Mouse (Mus musculus): Measurements from ENCODE around the gene Tmem178b. TPM values are rescaled to one million over a fixed set of nuclear protein-coding genes. Genes with fewer than 3 reads are reported as not detected.

Tmem178b gene
- polyA plus RNA-seq, 1 experiment = not detected

DNA sequence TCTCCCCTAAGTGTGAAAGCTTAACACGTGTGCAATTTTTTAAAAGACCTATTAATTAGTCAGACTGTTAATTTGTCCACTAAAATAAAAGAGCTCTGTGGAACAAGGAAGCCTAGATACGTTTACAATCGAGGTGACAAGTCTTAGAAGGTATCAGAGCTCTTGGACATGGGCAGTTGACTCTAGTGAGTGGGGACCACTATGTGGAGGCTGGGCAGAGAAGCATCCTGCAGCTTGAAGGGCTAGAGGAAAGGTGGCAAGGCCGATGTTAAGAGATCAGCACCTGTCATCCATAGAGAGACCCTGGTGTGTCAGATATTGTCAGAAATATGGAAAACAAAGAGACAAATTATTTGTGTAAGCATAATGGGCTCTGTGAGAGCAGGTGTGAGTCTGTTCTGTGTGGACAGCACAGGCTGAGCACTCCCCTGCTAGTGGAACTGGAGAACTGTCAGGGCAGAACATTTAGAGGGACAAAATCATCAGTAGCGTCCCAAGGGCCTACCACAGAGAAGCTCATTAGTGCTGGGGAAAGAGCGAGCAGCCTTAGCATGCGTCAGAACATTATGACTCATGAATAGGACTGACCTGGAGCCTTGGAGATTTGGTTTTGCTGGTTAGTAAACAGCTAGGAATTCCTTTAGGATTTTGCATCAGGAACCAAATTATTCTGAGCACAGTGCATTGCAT lies 264.9 kb downstream of the Tmem178b start:
- Histone ChIP-seq H3K4me3 (replicated peaks; ENCODE audit: control insufficient read depth, low read depth, low read length) (no peak overlapping the region), H3K4me1 (ENCODE audit: control insufficient read depth, insufficient read depth, low read length) (no peaks in the 10 kb centered on the region), H3K27ac (ENCODE audit: control insufficient read depth, insufficient read depth, low read depth, low read length, poor library complexity) (no peak overlapping the region)
- WGBS = 74% methylated on average over 7 of the region's 7 CpGs
- TF ChIP-seq POLR2A (IDR thresholded peaks at IDR 0.05; ENCODE audit: borderline replicate concordance, control insufficient read depth, low read depth, low read length) (no peak), CTCF (IDR thresholded peaks at IDR 0.05; ENCODE audit: control insufficient read depth, insufficient read depth, low read length) (no peak)

DNA sequence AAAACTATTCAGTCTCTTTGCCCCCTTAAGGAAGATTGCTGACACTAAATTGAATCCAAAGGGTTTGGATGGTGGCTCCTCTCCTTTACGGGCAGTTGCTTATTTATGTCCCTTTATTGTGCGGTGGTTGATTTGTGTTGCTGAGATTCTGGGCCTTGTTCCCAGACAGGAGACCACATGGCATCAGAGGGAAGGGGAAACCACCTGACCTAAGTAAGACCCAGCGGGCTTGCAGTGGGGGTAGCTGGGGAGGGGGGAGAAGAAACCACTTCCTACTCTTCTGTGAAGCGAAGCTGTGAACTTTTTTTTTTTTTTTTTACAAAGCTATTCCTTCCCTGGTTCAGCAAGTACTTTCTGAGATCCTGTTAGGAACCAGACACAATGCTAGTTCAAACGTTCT lies 269.5 kb downstream of the Tmem178b start:
- no peaks in the 10 kb centered on the region for H3K4me1 ChIP-seq (ENCODE audit: control insufficient read depth, insufficient read depth, low read length)
- WGBS = under 1% methylated on average over 5 of the region's 5 CpGs
- no peak overlapping the region for H3K27ac ChIP-seq (ENCODE audit: control insufficient read depth, insufficient read depth, low read depth, low read length, poor library complexity)
- no peak for TF ChIP-seq POLR2A (IDR thresholded peaks at IDR 0.05; ENCODE audit: borderline replicate concordance, control insufficient read depth, low read depth, low read length)
- TF ChIP-seq CTCF (IDR thresholded peaks at IDR 0.05; ENCODE audit: control insufficient read depth, insufficient read depth, low read length) = no peak
- H3K4me3 ChIP-seq (replicated peaks; ENCODE audit: control insufficient read depth, low read depth, low read length) = no peak overlapping the region

- Histone ChIP-seq H3K27ac (ENCODE audit: control insufficient read depth, insufficient read depth, low read depth, low read length, poor library complexity) (no peak overlapping the region), H3K4me3 (replicated peaks; ENCODE audit: control insufficient read depth, low read depth, low read length) (no peak overlapping the region), H3K4me1 (ENCODE audit: control insufficient read depth, insufficient read depth, low read length) (no peaks in the 10 kb centered on the region)
- WGBS = 78% methylated on average over 9 of the region's 9 CpGs
- no peak for TF ChIP-seq POLR2A (IDR thresholded peaks at IDR 0.05; ENCODE audit: borderline replicate concordance, control insufficient read depth, low read depth, low read length)
Measured at GRCm38 (mm10) chr6:40144371-40144770, 271.3 kb downstream of the Tmem178b start.

- Histone ChIP-seq H3K27ac (ENCODE audit: control insufficient read depth, insufficient read depth, low read depth, low read length, poor library complexity) (no peak overlapping the region), H3K4me1 (ENCODE audit: control insufficient read depth, insufficient read depth, low read length) (no peaks in the 10 kb centered on the region), H3K4me3 (replicated peaks; ENCODE audit: control insufficient read depth, low read depth, low read length) (no peak overlapping the region)
- no peak for TF ChIP-seq CTCF (IDR thresholded peaks at IDR 0.05; ENCODE audit: control insufficient read depth, insufficient read depth, low read length)
- no peak for TF ChIP-seq POLR2A (IDR thresholded peaks at IDR 0.05; ENCODE audit: borderline replicate concordance, control insufficient read depth, low read depth, low read length)
- WGBS = 77% methylated on average over 3 of the region's 3 CpGs
Measured at GRCm38 (mm10) chr6:40145601-40146000, 272.5 kb downstream of the Tmem178b start.

DNA sequence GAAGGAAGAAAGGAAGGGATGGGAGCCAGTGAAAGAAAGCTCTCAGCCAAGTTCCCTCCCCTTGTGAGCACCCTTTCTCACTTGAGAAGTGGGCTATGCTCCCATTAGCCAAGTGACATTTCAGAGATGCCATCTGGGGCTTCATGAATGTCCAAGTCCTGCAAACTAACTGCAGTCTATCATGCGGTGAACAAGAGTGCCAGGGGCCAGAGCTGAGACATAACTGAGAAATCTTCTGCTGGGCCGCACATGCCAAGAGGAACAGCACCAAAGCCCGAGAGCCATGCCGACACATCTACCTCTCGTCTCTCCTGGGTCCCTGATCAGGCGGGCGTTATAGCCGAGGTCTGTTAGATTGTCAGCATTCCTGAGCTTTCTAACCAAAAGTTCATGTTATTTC lies 279.2 kb downstream of the Tmem178b start:
- no peaks in the 10 kb centered on the region for H3K4me1 ChIP-seq (ENCODE audit: control insufficient read depth, insufficient read depth, low read length)
- TF ChIP-seq CTCF (IDR thresholded peaks at IDR 0.05; ENCODE audit: control insufficient read depth, insufficient read depth, low read length) = no peak
- no peak for TF ChIP-seq POLR2A (IDR thresholded peaks at IDR 0.05; ENCODE audit: borderline replicate concordance, control insufficient read depth, low read depth, low read length)
- H3K27ac ChIP-seq (ENCODE audit: control insufficient read depth, insufficient read depth, low read depth, low read length, poor library complexity) = no peak overlapping the region
- WGBS = 90% methylated on average over 8 of the region's 8 CpGs
- H3K4me3 ChIP-seq (replicated peaks; ENCODE audit: control insufficient read depth, low read depth, low read length) = no peak overlapping the region

DNA sequence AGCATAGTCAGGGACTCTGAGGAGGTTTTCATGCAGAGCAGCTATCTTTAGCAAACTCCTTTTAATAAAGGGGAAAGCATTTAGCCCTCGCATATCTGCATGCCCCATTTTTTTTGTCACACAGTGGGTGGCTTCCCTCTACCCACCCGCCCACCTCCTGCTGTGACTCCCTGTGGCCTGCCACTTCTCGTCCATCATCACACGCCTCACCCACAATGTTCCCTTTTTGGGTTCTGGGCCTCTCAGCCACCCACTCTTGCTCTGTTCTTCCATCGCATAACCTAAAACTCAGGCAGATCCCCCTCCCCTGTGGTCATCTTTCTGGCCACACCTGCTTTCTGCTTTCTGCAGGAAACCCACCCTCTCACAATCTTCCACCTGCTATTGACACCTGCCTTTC lies 288.3 kb downstream of the Tmem178b start:
- no peak overlapping the region for H3K27ac ChIP-seq (ENCODE audit: control insufficient read depth, insufficient read depth, low read depth, low read length, poor library complexity)
- H3K4me3 ChIP-seq (replicated peaks; ENCODE audit: control insufficient read depth, low read depth, low read length) = no peak overlapping the region
- no peaks in the 10 kb centered on the region; the same call in 1 of the 2 replicates for H3K4me1 ChIP-seq (ENCODE audit: control insufficient read depth, insufficient read depth, low read length)
- TF ChIP-seq POLR2A (IDR thresholded peaks at IDR 0.05; ENCODE audit: borderline replicate concordance, control insufficient read depth, low read depth, low read length) (no peak), CTCF (IDR thresholded peaks at IDR 0.05; ENCODE audit: control insufficient read depth, insufficient read depth, low read length) (no peak)
- 20% methylated on average over 5 of the region's 5 CpGs for WGBS

- H3K4me3 ChIP-seq (replicated peaks; ENCODE audit: control insufficient read depth, low read depth, low read length) = no peak overlapping the region
- H3K27ac ChIP-seq (ENCODE audit: control insufficient read depth, insufficient read depth, low read depth, low read length, poor library complexity) = no peak overlapping the region
- 71% methylated on average over 6 of the region's 6 CpGs for WGBS
- no peak for TF ChIP-seq CTCF (IDR thresholded peaks at IDR 0.05; ENCODE audit: control insufficient read depth, insufficient read depth, low read length)
- no peak for TF ChIP-seq POLR2A (IDR thresholded peaks at IDR 0.05; ENCODE audit: borderline replicate concordance, control insufficient read depth, low read depth, low read length)
- H3K4me1 ChIP-seq (ENCODE audit: control insufficient read depth, insufficient read depth, low read length) = no peaks in the 10 kb centered on the region
Measured at GRCm38 (mm10) chr6:40173559-40173958, 300.5 kb downstream of the Tmem178b start.

DNA sequence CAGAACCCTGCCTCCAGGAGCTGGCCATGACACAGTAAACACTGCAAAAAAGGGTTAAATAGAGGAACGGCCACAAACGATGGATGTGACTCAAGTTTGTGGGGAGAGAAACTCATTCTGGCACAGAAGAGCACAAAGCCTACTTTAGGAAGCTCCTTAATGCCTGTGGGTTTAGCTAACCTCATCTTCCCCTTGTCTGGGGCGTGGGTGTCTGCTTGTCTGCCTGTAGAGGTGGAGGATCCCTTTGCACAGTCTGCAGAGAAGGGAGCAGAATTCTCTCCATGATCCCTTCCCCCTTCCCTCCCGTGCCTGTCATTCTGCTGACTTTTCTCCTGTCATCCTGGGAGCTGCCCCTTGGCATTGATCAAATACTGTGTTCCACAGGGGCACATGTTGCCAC lies 304.8 kb downstream of the Tmem178b start:
- TF ChIP-seq CTCF (IDR thresholded peaks at IDR 0.05; ENCODE audit: control insufficient read depth, insufficient read depth, low read length) (no peak), POLR2A (IDR thresholded peaks at IDR 0.05; ENCODE audit: borderline replicate concordance, control insufficient read depth, low read depth, low read length) (no peak)
- Histone ChIP-seq H3K4me1 (ENCODE audit: control insufficient read depth, insufficient read depth, low read length) (no peaks in the 10 kb centered on the region), H3K4me3 (replicated peaks; ENCODE audit: control insufficient read depth, low read depth, low read length) (no peak overlapping the region), H3K27ac (ENCODE audit: control insufficient read depth, insufficient read depth, low read depth, low read length, poor library complexity) (no peak overlapping the region)
- 33% methylated on average over 4 of the region's 4 CpGs for WGBS

GRCm38 (mm10) chr6:40180551-40180950 lies 307.5 kb downstream of the Tmem178b start:
- no peak overlapping the region for H3K4me3 ChIP-seq (replicated peaks; ENCODE audit: control insufficient read depth, low read depth, low read length)
- no peaks in the 10 kb centered on the region for H3K4me1 ChIP-seq (ENCODE audit: control insufficient read depth, insufficient read depth, low read length)
- TF ChIP-seq CTCF (IDR thresholded peaks at IDR 0.05; ENCODE audit: control insufficient read depth, insufficient read depth, low read length) (no peak), POLR2A (IDR thresholded peaks at IDR 0.05; ENCODE audit: borderline replicate concordance, control insufficient read depth, low read depth, low read length) (no peak)
- H3K27ac ChIP-seq (ENCODE audit: control insufficient read depth, insufficient read depth, low read depth, low read length, poor library complexity) = no peak overlapping the region
- WGBS = 80% methylated on average over 4 of the region's 4 CpGs
